Mouse (Mus musculus) ES-Bruce4 (cell line): Measurements from ENCODE around the gene Gpatch3.

Experiments used
- CTCF ChIP-seq: IDR thresholded peaks from one replicate; pipeline ENCODE4 v1.8.1; 2011; ENCODE audit warnings: low read depth, low read length
- POLR2A ChIP-seq: IDR thresholded peaks from one replicate; pipeline ENCODE4 v1.8.1; 2011; ENCODE audit warnings: low read length; ENCODE audit not compliant: insufficient read depth

- TF ChIP-seq CTCF, result no peak
- no peak for TF ChIP-seq POLR2A
Observed at GRCm38 (mm10) chr4:133626221-133626620, 51.7 kb downstream of the Gpatch3 start.
